Mouse (Mus musculus): ENCODE measurements around the gene Ctsf. TPM values are rescaled to one million over a fixed set of nuclear protein-coding genes. Genes with fewer than 3 reads are reported as not detected.
"Not testable (repeated sequence)": the region's sequence is repeated elsewhere in the genome, so short reads cannot be mapped to it uniquely, and the experiment has no call there.

Ctsf gene
- total and polyA plus RNA-seq, 2 experiments = 44.1 to 88.9 TPM

DNA sequence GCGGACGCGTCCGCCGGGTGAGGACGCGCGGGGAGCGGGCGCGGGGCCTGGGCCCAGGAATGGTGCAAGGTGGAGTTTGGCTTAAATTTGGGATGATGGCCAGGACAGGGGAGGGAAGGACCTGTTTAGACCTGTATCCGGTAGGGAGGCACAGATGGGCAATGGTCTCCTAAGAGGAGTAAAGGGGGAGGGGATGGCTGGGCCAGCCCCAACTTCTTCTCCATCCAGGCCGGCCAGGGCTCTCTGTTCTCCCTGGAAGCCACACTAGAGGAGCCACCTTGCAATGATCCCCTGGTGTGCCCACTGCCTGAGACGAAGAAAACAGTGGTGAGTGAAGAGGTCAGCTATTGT is 515 bp downstream of the Ctsf start:
- Histone ChIP-seq H3K27ac (replicated peaks; ENCODE audit: insufficient read depth, low read depth, low read length) (peak overlapping the region; percentile 90), H3K4me1 (ENCODE audit: control insufficient read depth, insufficient read depth, low read length) (peaks cover 9% of the 10 kb centered on the region), H3K9ac (ENCODE audit: low read depth, low read length) (peak overlapping the region; percentile 98), H3K27me3 (ENCODE audit: control insufficient read depth, insufficient read depth, low read length) (no peaks in the 10 kb centered on the region), H3K36me3 (ENCODE audit: control insufficient read depth, insufficient read depth, low read length) (peaks cover 7% of the 10 kb centered on the region; the same call in 1 of the 2 replicates), H3K79me2 (ENCODE audit: control insufficient read depth, insufficient read depth, low read length) (no peaks in the 10 kb centered on the region), H3K4me3 (ENCODE audit: insufficient read depth, low read depth, low read length) (peak overlapping the region; percentile 97)
- TF ChIP-seq CTCF (IDR thresholded peaks at IDR 0.05; ENCODE audit: low read depth, low read length) (no peak), POLR2A (IDR thresholded peaks at IDR 0.05; ENCODE audit: extremely low read depth, insufficient read depth, low read length) (no peak)
- 5% methylated on average over 14 of the region's 14 CpGs for WGBS
- no peak for DNase-seq (ENCODE audit: extremely low read depth, low read depth, low spot score)

GRCm38 (mm10) chr19:4855951-4856350 is 1.0 kb downstream of the Ctsf start:
- H3K4me1 ChIP-seq (ENCODE audit: control insufficient read depth, insufficient read depth, low read length) = peaks cover 9% of the 10 kb centered on the region
- H3K4me3 ChIP-seq (ENCODE audit: insufficient read depth, low read depth, low read length) = no peak overlapping the region
- no peak overlapping the region for H3K27ac ChIP-seq (replicated peaks; ENCODE audit: insufficient read depth, low read depth, low read length)
- no peak overlapping the region for H3K9ac ChIP-seq (ENCODE audit: low read depth, low read length)
- no peak for DNase-seq (ENCODE audit: extremely low read depth, low read depth, low spot score)
- no peaks in the 10 kb centered on the region for H3K79me2 ChIP-seq (ENCODE audit: control insufficient read depth, insufficient read depth, low read length)
- H3K36me3 ChIP-seq (ENCODE audit: control insufficient read depth, insufficient read depth, low read length) = peaks cover 9% of the 10 kb centered on the region; the same call in 1 of the 2 replicates
- no peaks in the 10 kb centered on the region for H3K27me3 ChIP-seq (ENCODE audit: control insufficient read depth, insufficient read depth, low read length)
- no peak for TF ChIP-seq CTCF (IDR thresholded peaks at IDR 0.05; ENCODE audit: low read depth, low read length)
- TF ChIP-seq POLR2A (IDR thresholded peaks at IDR 0.05; ENCODE audit: extremely low read depth, insufficient read depth, low read length) = no peak
- 93% methylated on average over 4 of the region's 4 CpGs for WGBS

DNA sequence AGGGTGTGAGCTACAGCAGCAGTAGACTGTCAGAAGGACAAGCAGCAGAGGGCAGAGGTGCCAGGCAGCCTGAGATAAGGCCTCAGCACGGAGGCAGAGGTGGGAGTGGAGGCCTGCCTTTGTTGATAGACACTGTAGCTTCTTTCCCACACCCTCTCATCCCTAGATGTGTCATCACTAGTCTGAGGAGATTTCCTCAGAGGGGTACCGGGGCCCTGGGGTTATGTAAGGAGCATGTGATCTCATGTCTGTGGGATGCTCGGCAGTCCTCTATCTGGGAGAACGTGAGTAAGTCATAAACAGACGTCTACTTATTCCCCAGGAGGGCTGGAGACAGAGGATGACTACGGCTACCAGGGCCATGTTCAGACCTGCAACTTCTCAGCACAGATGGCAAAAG is 4.2 kb downstream of the Ctsf start:
- WGBS = 88% methylated on average over 6 of the region's 6 CpGs
- no peak for DNase-seq (ENCODE audit: extremely low read depth, low read depth, low spot score)
- TF ChIP-seq CTCF (IDR thresholded peaks at IDR 0.05; ENCODE audit: low read depth, low read length) (no peak), POLR2A (IDR thresholded peaks at IDR 0.05; ENCODE audit: extremely low read depth, insufficient read depth, low read length) (no peak)
- no peak overlapping the region for H3K9ac ChIP-seq (ENCODE audit: low read depth, low read length)
- H3K4me3 ChIP-seq (ENCODE audit: insufficient read depth, low read depth, low read length) = no peak overlapping the region
- H3K27ac ChIP-seq (replicated peaks; ENCODE audit: insufficient read depth, low read depth, low read length) = no peak overlapping the region
- H3K27me3 ChIP-seq (ENCODE audit: control insufficient read depth, insufficient read depth, low read length) = no peaks in the 10 kb centered on the region
- peaks cover 9% of the 10 kb centered on the region for H3K4me1 ChIP-seq (ENCODE audit: control insufficient read depth, insufficient read depth, low read length)
- peaks cover 9% of the 10 kb centered on the region; the same call in 1 of the 2 replicates for H3K36me3 ChIP-seq (ENCODE audit: control insufficient read depth, insufficient read depth, low read length)
- H3K79me2 ChIP-seq (ENCODE audit: control insufficient read depth, insufficient read depth, low read length) = no peaks in the 10 kb centered on the region

DNA sequence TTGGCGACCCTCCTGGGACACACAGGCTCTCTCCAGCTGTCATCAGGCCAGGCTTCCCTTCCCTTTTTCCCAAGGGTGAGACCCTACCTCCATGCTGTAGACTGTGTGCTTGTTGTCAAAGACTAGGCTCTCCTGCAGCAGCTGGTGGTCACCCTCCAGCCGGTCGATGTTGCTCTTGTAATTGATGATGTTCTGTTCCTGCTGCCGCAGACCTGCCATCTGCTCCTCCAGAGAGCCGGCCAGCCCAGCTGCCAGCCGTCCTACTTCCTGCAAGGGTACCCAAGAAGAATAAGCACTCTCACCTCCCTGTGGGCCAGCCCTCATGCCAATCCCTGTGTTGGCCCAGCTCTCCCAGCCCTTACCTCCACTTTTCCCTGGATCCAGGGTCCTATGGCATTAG is 8.1 kb downstream of the Ctsf start:
- H3K9ac ChIP-seq (ENCODE audit: low read depth, low read length) = no peak overlapping the region
- H3K4me3 ChIP-seq (ENCODE audit: insufficient read depth, low read depth, low read length) = no peak overlapping the region
- no peaks in the 10 kb centered on the region for H3K79me2 ChIP-seq (ENCODE audit: control insufficient read depth, insufficient read depth, low read length)
- TF ChIP-seq CTCF (IDR thresholded peaks at IDR 0.05; ENCODE audit: low read depth, low read length) = no peak
- TF ChIP-seq POLR2A (IDR thresholded peaks at IDR 0.05; ENCODE audit: extremely low read depth, insufficient read depth, low read length) = no peak
- 0 out of 2 replicates have a peak, but pooled peaks cover 2% of the 10 kb centered on the region for H3K4me1 ChIP-seq (ENCODE audit: control insufficient read depth, insufficient read depth, low read length)
- 84% methylated on average over 6 of the region's 6 CpGs for WGBS
- H3K36me3 ChIP-seq (ENCODE audit: control insufficient read depth, insufficient read depth, low read length) = peaks cover 5% of the 10 kb centered on the region; the same call in 1 of the 2 replicates
- no peak overlapping the region for H3K27ac ChIP-seq (replicated peaks; ENCODE audit: insufficient read depth, low read depth, low read length)
- DNase-seq (ENCODE audit: extremely low read depth, low read depth, low spot score) = no peak
- H3K27me3 ChIP-seq (ENCODE audit: control insufficient read depth, insufficient read depth, low read length) = 0 out of 2 replicates have a peak, but pooled peaks cover 2% of the 10 kb centered on the region

- DNase-seq (ENCODE audit: extremely low read depth, low read depth, low spot score) = no peak
- Histone ChIP-seq H3K4me3 (ENCODE audit: insufficient read depth, low read depth, low read length) (no peak overlapping the region), H3K9ac (ENCODE audit: low read depth, low read length) (no peak overlapping the region), H3K27ac (replicated peaks; ENCODE audit: insufficient read depth, low read depth, low read length) (no peak overlapping the region), H3K36me3 (ENCODE audit: control insufficient read depth, insufficient read depth, low read length) (0 out of 2 replicates have a peak, but pooled peaks cover 1% of the 10 kb centered on the region), H3K27me3 (ENCODE audit: control insufficient read depth, insufficient read depth, low read length) (0 out of 2 replicates have a peak, but pooled peaks cover 2% of the 10 kb centered on the region), H3K4me1 (ENCODE audit: control insufficient read depth, insufficient read depth, low read length) (0 out of 2 replicates have a peak, but pooled peaks cover 2% of the 10 kb centered on the region), H3K79me2 (ENCODE audit: control insufficient read depth, insufficient read depth, low read length) (no peaks in the 10 kb centered on the region)
- TF ChIP-seq CTCF (IDR thresholded peaks at IDR 0.05; ENCODE audit: low read depth, low read length) = no peak
- 6% methylated on average over 17 of the region's 17 CpGs for WGBS
Observed at GRCm38 (mm10) chr19:4865147-4865546, 10.2 kb downstream of the Ctsf start.

DNA sequence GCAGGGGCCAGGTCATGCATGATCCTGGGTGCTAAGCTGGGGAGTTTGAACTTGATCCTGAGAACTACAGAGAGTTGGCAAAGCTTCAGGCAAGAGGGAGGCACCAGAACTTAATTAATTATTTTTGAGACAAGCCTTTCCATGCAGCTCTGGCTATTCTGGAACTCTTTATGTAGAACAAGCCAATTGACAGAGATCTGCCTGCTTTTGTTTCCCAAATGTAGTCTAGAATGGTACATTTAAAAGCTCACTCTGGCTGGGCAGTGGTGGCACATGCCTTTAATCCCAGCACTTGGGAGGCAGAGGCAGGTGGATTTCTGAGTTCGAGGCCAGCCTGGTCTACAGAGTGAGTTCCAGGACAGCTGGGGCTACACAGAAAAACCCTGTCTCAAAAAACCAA is 19.7 kb downstream of the Ctsf start:
- H3K9ac ChIP-seq (ENCODE audit: low read depth, low read length); DNase-seq (ENCODE audit: extremely low read depth, low read depth, low spot score); H3K27me3 ChIP-seq (ENCODE audit: control insufficient read depth, insufficient read depth, low read length); H3K79me2 ChIP-seq (ENCODE audit: control insufficient read depth, insufficient read depth, low read length); H3K27ac ChIP-seq (replicated peaks; ENCODE audit: insufficient read depth, low read depth, low read length); H3K36me3 ChIP-seq (ENCODE audit: control insufficient read depth, insufficient read depth, low read length); H3K4me1 ChIP-seq (ENCODE audit: control insufficient read depth, insufficient read depth, low read length); H3K4me3 ChIP-seq (ENCODE audit: insufficient read depth, low read depth, low read length): not testable (repeated sequence)
- 88% methylated on average over 1 of the region's 1 CpGs for WGBS

Data from liver, adult 2 months (tissue).